Mouse (Mus musculus): ENCODE measurements around the gene March11. TPM values are rescaled to one million over a fixed set of nuclear protein-coding genes. Genes with fewer than 3 reads are reported as not detected.

Gene March11
- total RNA-seq, 1 experiment: 0.98 TPM

GRCm38 (mm10) chr15:26373759-26374158 is 64.9 kb downstream of the March11 start:
- H3K36me3 ChIP-seq (ENCODE audit: control insufficient read depth, insufficient read depth, low read length, poor library complexity, severe bottlenecking): no peaks in the 10 kb centered on the region
- no peak overlapping the region for H3K4me3 ChIP-seq (ENCODE audit: insufficient read depth in 1 of 2, low read depth in 1 of 2, low read length in 2 of 2, poor library complexity in 1 of 2, severe bottlenecking in 1 of 2)
- in situ Hi-C loops (cut with MboI; ENCODE audit: low sequenced_read_pairs in 2 of 2, unreplicated experiment in 2 of 2): no loop called here
- no peak for DNase-seq (ENCODE audit: low read depth, low spot score)
- no peaks in the 10 kb centered on the region for H3K4me1 ChIP-seq (ENCODE audit: control insufficient read depth in 2 of 2, insufficient read depth in 2 of 2, low read length in 2 of 2, poor library complexity in 1 of 2)
- H3K9me3 ChIP-seq (ENCODE audit: control insufficient read depth, insufficient read depth, low read depth, low read length): no peaks in the 10 kb centered on the region
- no peak overlapping the region for H3K27ac ChIP-seq (ENCODE audit: insufficient read depth, low read depth, low read length, poor library complexity, severe bottlenecking)
- no peak overlapping the region for H3K9ac ChIP-seq (ENCODE audit: insufficient read depth, low read depth, low read length, poor library complexity, severe bottlenecking)
- no peak for TF ChIP-seq CHD2 (IDR thresholded peaks at IDR 0.05; ENCODE audit: low read depth, low read length)
- TF ChIP-seq MAFK (IDR thresholded peaks at IDR 0.05; ENCODE audit: insufficient read depth, low read depth, low read length): no peak

DNA sequence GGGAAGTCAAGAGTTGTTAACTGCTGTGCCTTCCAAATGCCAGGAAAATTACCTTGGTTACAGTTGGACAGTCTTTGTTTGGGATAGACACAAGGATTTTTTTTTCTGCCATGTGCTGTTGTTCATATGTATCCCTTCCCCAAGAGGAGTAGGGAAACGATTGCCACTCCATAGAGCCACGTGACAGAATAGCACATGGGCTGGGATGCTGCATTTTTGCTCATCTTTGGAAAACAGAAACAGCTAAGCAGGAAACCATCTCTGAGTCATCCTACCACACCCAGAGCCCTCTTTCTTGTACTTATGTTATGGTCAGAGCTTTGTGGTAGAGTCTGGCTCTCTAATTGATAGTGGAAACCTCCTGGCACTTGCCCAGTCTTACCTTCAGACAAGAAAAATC is 65.4 kb downstream of the March11 start:
- no peak overlapping the region for H3K27ac ChIP-seq (ENCODE audit: insufficient read depth, low read depth, low read length, poor library complexity, severe bottlenecking)
- DNase-seq (ENCODE audit: low read depth, low spot score): no peak
- no peaks in the 10 kb centered on the region for H3K36me3 ChIP-seq (ENCODE audit: control insufficient read depth, insufficient read depth, low read length, poor library complexity, severe bottlenecking)
- H3K4me3 ChIP-seq (ENCODE audit: insufficient read depth in 1 of 2, low read depth in 1 of 2, low read length in 2 of 2, poor library complexity in 1 of 2, severe bottlenecking in 1 of 2): no peak overlapping the region
- H3K9ac ChIP-seq (ENCODE audit: insufficient read depth, low read depth, low read length, poor library complexity, severe bottlenecking): no peak overlapping the region
- H3K4me1 ChIP-seq (ENCODE audit: control insufficient read depth in 2 of 2, insufficient read depth in 2 of 2, low read length in 2 of 2, poor library complexity in 1 of 2): no peaks in the 10 kb centered on the region
- TF ChIP-seq ZNF384 (IDR thresholded peaks at IDR 0.05; ENCODE audit: low read depth, low read length): no peak
- TF ChIP-seq MAFK (IDR thresholded peaks at IDR 0.05; ENCODE audit: insufficient read depth, low read depth, low read length): no peak
- TF ChIP-seq CHD2 (IDR thresholded peaks at IDR 0.05; ENCODE audit: low read depth, low read length): no peak
- TF ChIP-seq ZC3H11A (IDR thresholded peaks at IDR 0.05; ENCODE audit: borderline replicate concordance, low read depth, low read length): no peak
- TF ChIP-seq HCFC1 (IDR thresholded peaks at IDR 0.05; ENCODE audit: borderline replicate concordance, insufficient read depth, low read length): no peak
- in situ Hi-C loops (cut with MboI; ENCODE audit: low sequenced_read_pairs in 2 of 2, unreplicated experiment in 2 of 2): no loop called here
- no peaks in the 10 kb centered on the region for H3K9me3 ChIP-seq (ENCODE audit: control insufficient read depth, insufficient read depth, low read depth, low read length)

DNA sequence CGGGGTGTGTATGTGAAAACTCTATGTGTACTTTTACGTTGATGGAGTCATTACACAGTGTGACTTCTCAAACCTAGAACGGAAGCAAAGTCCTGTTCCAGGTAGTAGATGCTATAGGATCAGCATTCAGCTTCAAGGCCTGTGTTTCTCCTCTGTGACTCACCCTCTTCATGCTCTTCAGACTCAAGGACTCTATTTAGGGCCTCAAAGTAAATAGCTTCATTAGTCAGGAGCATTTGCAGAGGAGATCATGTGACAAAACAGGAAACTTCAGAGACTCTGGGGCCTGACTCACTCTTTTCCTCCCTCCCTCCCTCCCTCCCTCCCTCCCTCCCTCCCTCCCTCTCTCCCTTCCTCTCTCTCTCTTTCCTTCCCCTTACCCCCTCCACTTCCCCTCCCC is 66.1 kb downstream of the March11 start:
- Histone ChIP-seq H3K36me3 (ENCODE audit: control insufficient read depth, insufficient read depth, low read length, poor library complexity, severe bottlenecking) (no peaks in the 10 kb centered on the region), H3K9me3 (ENCODE audit: control insufficient read depth, insufficient read depth, low read depth, low read length) (no peaks in the 10 kb centered on the region), H3K4me1 (ENCODE audit: control insufficient read depth in 2 of 2, insufficient read depth in 2 of 2, low read length in 2 of 2, poor library complexity in 1 of 2) (no peaks in the 10 kb centered on the region), H3K9ac (ENCODE audit: insufficient read depth, low read depth, low read length, poor library complexity, severe bottlenecking) (no peak overlapping the region), H3K27ac (ENCODE audit: insufficient read depth, low read depth, low read length, poor library complexity, severe bottlenecking) (no peak overlapping the region), H3K4me3 (ENCODE audit: insufficient read depth in 1 of 2, low read depth in 1 of 2, low read length in 2 of 2, poor library complexity in 1 of 2, severe bottlenecking in 1 of 2) (no peak overlapping the region)
- TF ChIP-seq ZNF384 (IDR thresholded peaks at IDR 0.05; ENCODE audit: low read depth, low read length) (no peak), HCFC1 (IDR thresholded peaks at IDR 0.05; ENCODE audit: borderline replicate concordance, insufficient read depth, low read length) (no peak), MAFK (IDR thresholded peaks at IDR 0.05; ENCODE audit: insufficient read depth, low read depth, low read length) (no peak), ZC3H11A (IDR thresholded peaks at IDR 0.05; ENCODE audit: borderline replicate concordance, low read depth, low read length) (no peak), CHD2 (IDR thresholded peaks at IDR 0.05; ENCODE audit: low read depth, low read length) (no peak)
- in situ Hi-C loops (cut with MboI; ENCODE audit: low sequenced_read_pairs in 2 of 2, unreplicated experiment in 2 of 2): no loop called here
- DNase-seq (ENCODE audit: low read depth, low spot score): no peak

DNA sequence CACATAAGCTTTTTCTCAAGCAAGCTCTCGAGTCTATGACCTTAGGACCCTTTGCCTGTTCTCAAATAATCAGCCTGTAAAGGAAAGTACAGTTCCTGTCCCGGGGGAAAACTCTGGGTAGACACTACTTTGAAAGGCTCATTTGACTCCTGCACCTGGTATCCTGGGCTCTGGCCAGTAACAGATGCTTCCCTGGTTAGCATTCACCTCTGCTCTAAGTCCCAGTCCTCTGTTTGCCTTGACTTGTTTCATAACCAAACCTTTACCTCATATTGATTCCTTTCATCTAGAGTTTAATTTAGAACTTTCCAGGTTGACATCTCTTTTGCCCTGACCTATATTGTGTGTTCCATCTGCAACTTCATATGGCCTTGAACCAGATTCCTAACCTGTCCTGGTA is 68.5 kb downstream of the March11 start:
- DNase-seq (ENCODE audit: low read depth, low spot score): no peak
- H3K4me3 ChIP-seq (ENCODE audit: insufficient read depth in 1 of 2, low read depth in 1 of 2, low read length in 2 of 2, poor library complexity in 1 of 2, severe bottlenecking in 1 of 2): no peak overlapping the region
- H3K4me1 ChIP-seq (ENCODE audit: control insufficient read depth in 2 of 2, insufficient read depth in 2 of 2, low read length in 2 of 2, poor library complexity in 1 of 2): no peaks in the 10 kb centered on the region
- no peaks in the 10 kb centered on the region for H3K36me3 ChIP-seq (ENCODE audit: control insufficient read depth, insufficient read depth, low read length, poor library complexity, severe bottlenecking)
- TF ChIP-seq HCFC1 (IDR thresholded peaks at IDR 0.05; ENCODE audit: borderline replicate concordance, insufficient read depth, low read length) (no peak), MAFK (IDR thresholded peaks at IDR 0.05; ENCODE audit: insufficient read depth, low read depth, low read length) (no peak), ZC3H11A (IDR thresholded peaks at IDR 0.05; ENCODE audit: borderline replicate concordance, low read depth, low read length) (no peak), ZNF384 (IDR thresholded peaks at IDR 0.05; ENCODE audit: low read depth, low read length) (no peak), CHD2 (IDR thresholded peaks at IDR 0.05; ENCODE audit: low read depth, low read length) (no peak)
- no peaks in the 10 kb centered on the region for H3K9me3 ChIP-seq (ENCODE audit: control insufficient read depth, insufficient read depth, low read depth, low read length)
- in situ Hi-C loops (cut with MboI; ENCODE audit: low sequenced_read_pairs in 2 of 2, unreplicated experiment in 2 of 2): no loop called here
- no peak overlapping the region for H3K27ac ChIP-seq (ENCODE audit: insufficient read depth, low read depth, low read length, poor library complexity, severe bottlenecking)
- H3K9ac ChIP-seq (ENCODE audit: insufficient read depth, low read depth, low read length, poor library complexity, severe bottlenecking): no peak overlapping the region

- Histone ChIP-seq H3K27ac (ENCODE audit: insufficient read depth, low read depth, low read length, poor library complexity, severe bottlenecking) (no peak overlapping the region), H3K9me3 (ENCODE audit: control insufficient read depth, insufficient read depth, low read depth, low read length) (no peaks in the 10 kb centered on the region), H3K36me3 (ENCODE audit: control insufficient read depth, insufficient read depth, low read length, poor library complexity, severe bottlenecking) (no peaks in the 10 kb centered on the region), H3K4me1 (ENCODE audit: control insufficient read depth in 2 of 2, insufficient read depth in 2 of 2, low read length in 2 of 2, poor library complexity in 1 of 2) (no peaks in the 10 kb centered on the region), H3K4me3 (ENCODE audit: insufficient read depth in 1 of 2, low read depth in 1 of 2, low read length in 2 of 2, poor library complexity in 1 of 2, severe bottlenecking in 1 of 2) (no peak overlapping the region), H3K9ac (ENCODE audit: insufficient read depth, low read depth, low read length, poor library complexity, severe bottlenecking) (no peak overlapping the region)
- no peak for DNase-seq (ENCODE audit: low read depth, low spot score)
- no peak for TF ChIP-seq HCFC1 (IDR thresholded peaks at IDR 0.05; ENCODE audit: borderline replicate concordance, insufficient read depth, low read length)
- no peak for TF ChIP-seq ZC3H11A (IDR thresholded peaks at IDR 0.05; ENCODE audit: borderline replicate concordance, low read depth, low read length)
- TF ChIP-seq MAFK (IDR thresholded peaks at IDR 0.05; ENCODE audit: insufficient read depth, low read depth, low read length): no peak
- TF ChIP-seq CHD2 (IDR thresholded peaks at IDR 0.05; ENCODE audit: low read depth, low read length): no peak
- TF ChIP-seq ZNF384 (IDR thresholded peaks at IDR 0.05; ENCODE audit: low read depth, low read length): no peak
- in situ Hi-C loops (cut with MboI; ENCODE audit: low sequenced_read_pairs in 2 of 2, unreplicated experiment in 2 of 2): no loop called here
Measured at GRCm38 (mm10) chr15:26378879-26379278, 70.0 kb downstream of the March11 start.
